8 mouse cellular contexts compared by ENCODE assay signal in genomic region chr17:29034264-29034663, GRCm38 (mm10). TPM values are rescaled to one million over a fixed set of nuclear protein-coding genes. Genes with fewer than 3 reads are reported as not detected.
DNase-seq lines count a peak whose midpoint lies in the region; ATAC-seq and TF ChIP-seq lines count a peak whose summit lies in the region.

No protein-coding gene starts in this region.

- peak overlapping the region; percentile 61 for H3K4me3 ChIP-seq in heart, embryonic 11.5 days (ENCODE audit: low read depth, low read length)
- peak overlapping the region; percentile 99 for H3K4me3 ChIP-seq in ES-Bruce4 (ENCODE audit: low read depth, low read length)
- H3K4me3 ChIP-seq in forebrain, embryonic 16.5 days (replicated peaks; ENCODE audit: low read length) = peak overlapping the region; percentile 56
- H3K4me3 ChIP-seq in liver, embryonic 15.5 days (replicated peaks) = peak overlapping the region; percentile 90

- ATAC-seq in heart, embryonic 11.5 days (replicated peaks; ENCODE audit: insufficient number of reproducible peaks, low FRiP score, low TSS enrichment) = no peak
- no peak for ATAC-seq in forebrain, embryonic 16.5 days
- ATAC-seq in liver, embryonic 15.5 days (ENCODE audit: insufficient read depth) = no peak
- ATAC-seq in monocyte, adult 5-6 weeks (replicated peaks; ENCODE audit: insufficient number of reproducible peaks, low FRiP score, low TSS enrichment, poor library complexity, severe bottlenecking) = no peak

- TF ChIP-seq POLR2A in ES-Bruce4 (IDR thresholded peaks at IDR 0.05; ENCODE audit: insufficient read depth, low read length) = no peak

- DNase-seq in heart, postnatal 25 days (ENCODE audit: low spot score) = no peak
- DNase-seq in urinary bladder, postnatal 25 days (ENCODE audit: low spot score) = no peak
- DNase-seq in left cerebral cortex, postnatal 10 days (ENCODE audit: extremely low spot score in 1 of 2, low spot score in 2 of 2) = no peak

- H3K4me1 ChIP-seq in heart, embryonic 11.5 days (ENCODE audit: control insufficient read depth, insufficient read depth, low read length) = peaks cover 17% of the 10 kb centered on the region
- H3K4me1 ChIP-seq in ES-Bruce4 (ENCODE audit: control insufficient read depth, insufficient read depth, low read length) = peaks cover 1% of the 10 kb centered on the region
- H3K4me1 ChIP-seq in forebrain, embryonic 16.5 days (replicated peaks; ENCODE audit: control insufficient read depth, insufficient read depth, low read length) = peaks cover 33% of the 10 kb centered on the region
- peaks cover 56% of the 10 kb centered on the region for H3K4me1 ChIP-seq in liver, embryonic 15.5 days (replicated peaks)

- no peak for TF ChIP-seq EP300 in ES-Bruce4 (IDR thresholded peaks at IDR 0.05; ENCODE audit: insufficient read depth, low read depth, low read length)

- no peak for TF ChIP-seq CTCF in ES-Bruce4 (IDR thresholded peaks at IDR 0.05; ENCODE audit: low read depth, low read length)

- peak overlapping the region; percentile 94 for H3K9ac ChIP-seq in heart, embryonic 11.5 days (ENCODE audit: low read depth, low read length)
- peak overlapping the region; percentile 89 for H3K9ac ChIP-seq in ES-Bruce4 (ENCODE audit: low read depth, poor library complexity, severe bottlenecking)
- peak overlapping the region; percentile 87 for H3K9ac ChIP-seq in forebrain, embryonic 16.5 days (replicated peaks; ENCODE audit: low read depth, low read length)
- H3K9ac ChIP-seq in liver, embryonic 15.5 days = peak overlapping the region; percentile 94

- intact Hi-C loops in heart, postnatal 25 days (cut with DNase I) = no loop called here
- intact Hi-C loops in left cerebral cortex, postnatal 10 days (cut with DNase I) = no loop called here

- peaks cover 25% of the 10 kb centered on the region for H3K36me3 ChIP-seq in heart, embryonic 11.5 days (ENCODE audit: control insufficient read depth, insufficient read depth, low read length)
- H3K36me3 ChIP-seq in ES-Bruce4 (ENCODE audit: control insufficient read depth, insufficient read depth, low read length, poor library complexity, severe bottlenecking) = peaks cover 57% of the 10 kb centered on the region
- peaks cover 22% of the 10 kb centered on the region for H3K36me3 ChIP-seq in forebrain, embryonic 16.5 days (ENCODE audit: control insufficient read depth, insufficient read depth)
- H3K36me3 ChIP-seq in liver, embryonic 15.5 days (replicated peaks) = peaks cover 50% of the 10 kb centered on the region

- H3K27ac ChIP-seq in heart, embryonic 11.5 days (ENCODE audit: low read depth, low read length) = no peak overlapping the region
- no peak overlapping the region; the same call in 1 of the 2 replicates for H3K27ac ChIP-seq in ES-Bruce4 (ENCODE audit: insufficient read depth, low read length)
- no peak overlapping the region for H3K27ac ChIP-seq in forebrain, embryonic 16.5 days (ENCODE audit: low read length)
- peak overlapping the region; percentile 96 for H3K27ac ChIP-seq in liver, embryonic 15.5 days (replicated peaks)

- peak overlapping the region; percentile 97 for H3K4me2 ChIP-seq in heart, embryonic 11.5 days
- peak overlapping the region; percentile 99 for H3K4me2 ChIP-seq in forebrain, embryonic 16.5 days (ENCODE audit: low read length)
- H3K4me2 ChIP-seq in liver, embryonic 15.5 days = peak overlapping the region; percentile 81

- no peaks in the 10 kb centered on the region for H3K9me3 ChIP-seq in heart, embryonic 11.5 days (replicated peaks; ENCODE audit: control insufficient read depth, low read length)
- no peaks in the 10 kb centered on the region for H3K9me3 ChIP-seq in ES-Bruce4 (replicated peaks; ENCODE audit: control insufficient read depth, insufficient read depth, low read length, poor library complexity, severe bottlenecking)
- H3K9me3 ChIP-seq in forebrain, embryonic 16.5 days (ENCODE audit: control insufficient read depth, low read length) = no peaks in the 10 kb centered on the region
- H3K9me3 ChIP-seq in liver, embryonic 15.5 days (replicated peaks) = no peaks in the 10 kb centered on the region

- H3K27me3 ChIP-seq in heart, embryonic 11.5 days (ENCODE audit: control insufficient read depth, insufficient read depth, low read length) = no peaks in the 10 kb centered on the region
- no peaks in the 10 kb centered on the region for H3K27me3 ChIP-seq in ES-Bruce4 (ENCODE audit: control insufficient read depth, insufficient read depth, low read length, poor library complexity, severe bottlenecking)
- no peaks in the 10 kb centered on the region for H3K27me3 ChIP-seq in forebrain, embryonic 16.5 days (replicated peaks; ENCODE audit: control insufficient read depth, insufficient read depth, low read length)
- H3K27me3 ChIP-seq in liver, embryonic 15.5 days = no peaks in the 10 kb centered on the region

RNA-seq across cellular contexts. Expression of gene Srsf3, which starts 1.8 kb away (rescaled TPM):
- polyA plus RNA-seq in heart, embryonic 11.5 days (2014; fragmentation: Nextera tagmentation; extraction: Ambion mirVana) = 420 and 433 TPM in 2 replicates
- 10 to 100 TPM; 68.9 to 75.4 TPM for total RNA-seq in heart, postnatal 25 days (2021)
- polyA plus RNA-seq in ES-Bruce4 (2011; ENCODE audit: insufficient read depth, insufficient read length, low read depth, missing spikeins) = 541 and 557 TPM in 2 replicates
- 571 and 653 TPM in 2 replicates for polyA plus RNA-seq in forebrain, embryonic 16.5 days (2015; fragmentation: Nextera tagmentation; extraction: Ambion mirVana)
- polyA plus RNA-seq in liver, embryonic 15.5 days (2015; fragmentation: Nextera tagmentation; extraction: Ambion mirVana) = 204 and 215 TPM in 2 replicates
- total RNA-seq in monocyte, adult 5-6 weeks (2017) = 679 to 753 TPM (median 702 TPM) in 3 replicates
- 100 to 1,000 TPM; 148 to 157 TPM for total RNA-seq in left cerebral cortex, postnatal 10 days (2021)

RNA-seq across cellular contexts. Expression of gene Stk38, which starts 26.5 kb away (rescaled TPM):
- polyA plus RNA-seq in heart, embryonic 11.5 days (2014; fragmentation: Nextera tagmentation; extraction: Ambion mirVana) = 92.7 and 98.4 TPM in 2 replicates
- 10 to 100 TPM; 32.8 to 38.2 TPM for total RNA-seq in heart, postnatal 25 days (2021)
- polyA plus RNA-seq in ES-Bruce4 (2011; ENCODE audit: insufficient read depth, insufficient read length, low read depth, missing spikeins) = 171 TPM in 2 replicates
- 129 and 136 TPM in 2 replicates for polyA plus RNA-seq in forebrain, embryonic 16.5 days (2015; fragmentation: Nextera tagmentation; extraction: Ambion mirVana)
- 41.7 and 46.7 TPM in 2 replicates for polyA plus RNA-seq in liver, embryonic 15.5 days (2015; fragmentation: Nextera tagmentation; extraction: Ambion mirVana)
- total RNA-seq in monocyte, adult 5-6 weeks (2017) = 369 to 443 TPM (median 402 TPM) in 3 replicates
- 10 to 100 TPM; 54.9 to 60.3 TPM for total RNA-seq in left cerebral cortex, postnatal 10 days (2021)

RNA-seq across cellular contexts. Expression of gene Cdkn1a, which starts 56.5 kb away (rescaled TPM):
- 39.3 TPM in 2 replicates for polyA plus RNA-seq in heart, embryonic 11.5 days (2014; fragmentation: Nextera tagmentation; extraction: Ambion mirVana)
- 100 to 1,000 TPM in 1 of 2 experiments, 10 to 100 TPM in 1; 30.1 to 102 TPM for total RNA-seq in heart, postnatal 25 days (2021)
- polyA plus RNA-seq in ES-Bruce4 (2011; ENCODE audit: insufficient read depth, insufficient read length, low read depth, missing spikeins) = 171 and 178 TPM in 2 replicates
- 37.9 and 52.0 TPM in 2 replicates for polyA plus RNA-seq in forebrain, embryonic 16.5 days (2015; fragmentation: Nextera tagmentation; extraction: Ambion mirVana)
- 15.4 and 15.5 TPM in 2 replicates for polyA plus RNA-seq in liver, embryonic 15.5 days (2015; fragmentation: Nextera tagmentation; extraction: Ambion mirVana)
- 10.7 to 29.2 TPM (median 15.7 TPM) in 3 replicates for total RNA-seq in monocyte, adult 5-6 weeks (2017)
- total RNA-seq in left cerebral cortex, postnatal 10 days (2021) = 10 to 100 TPM; 34.2 to 40.4 TPM
